Mouse (Mus musculus): ENCODE results near the gene Tacc3. TPM values are rescaled to one million over a fixed set of nuclear protein-coding genes. Genes with fewer than 3 reads are reported as not detected.

The Tacc3 gene
- polyA plus RNA-seq, 1 experiment from 2014 or later: 158 TPM

DNA sequence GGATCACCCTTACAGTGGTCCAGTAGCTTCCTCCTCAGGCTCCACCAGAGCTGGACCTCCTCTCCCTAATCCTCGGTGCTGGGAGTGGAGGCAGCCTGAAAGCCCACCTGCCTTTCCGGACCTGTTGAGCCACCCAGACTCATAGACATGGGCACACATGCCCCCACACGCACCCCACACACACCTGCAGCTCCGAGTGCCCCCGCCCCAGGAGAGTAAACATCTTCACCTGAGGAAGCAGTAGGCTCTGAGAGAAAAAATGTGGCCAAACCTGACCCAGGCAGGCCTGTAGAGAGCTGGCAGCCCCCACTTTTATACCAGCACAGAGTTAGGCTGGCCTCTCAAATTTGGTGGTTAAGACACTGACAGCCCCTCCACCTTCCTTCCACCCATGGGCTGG lies 38.5 kb downstream of the Tacc3 start:
- H3K9ac ChIP-seq: no peak overlapping the region

DNA sequence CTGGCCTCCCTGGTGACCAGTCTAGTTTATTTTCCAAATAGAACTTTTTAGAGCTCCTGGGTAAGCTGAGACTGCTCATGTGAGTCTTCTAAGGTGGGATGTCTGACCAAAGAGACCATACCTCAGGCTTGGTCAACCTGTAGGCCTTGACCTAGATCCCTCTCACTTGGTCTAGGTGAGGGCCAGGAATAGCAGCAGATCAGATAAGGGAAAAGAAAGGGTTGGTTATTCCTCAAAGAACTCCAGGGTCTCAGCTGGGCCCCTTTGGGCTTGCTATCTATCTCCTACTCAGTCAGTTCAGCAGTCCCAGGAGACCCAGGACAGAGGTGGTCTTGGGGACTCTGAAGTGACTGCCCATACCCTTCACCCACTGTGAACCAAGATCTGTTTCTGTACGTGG lies 39.6 kb downstream of the Tacc3 start:
- Histone ChIP-seq H3K4me2 (no peak overlapping the region), H3K27me3 (peaks cover 70% of the 10 kb centered on the region), H3K4me3 (replicated peaks) (no peak overlapping the region), H3K36me3 (no peaks in the 10 kb centered on the region), H3K27ac (no peak overlapping the region), H3K9me3 (replicated peaks) (no peaks in the 10 kb centered on the region), H3K4me1 (replicated peaks) (peaks cover 48% of the 10 kb centered on the region), H3K9ac (no peak overlapping the region)
- ATAC-seq (ENCODE audit: low read depth) (no peak), DNase-seq (no peak)
- 65% methylated on average over 1 of the region's 1 CpGs for WGBS (ENCODE audit: insufficient replicate concordance)

More for the DNA sequence above, 38.5 kb downstream of the Tacc3 start:
- ATAC-seq (ENCODE audit: low read depth) (no peak), DNase-seq (no peak)
- Histone ChIP-seq H3K27ac (no peak overlapping the region), H3K4me2 (no peak overlapping the region), H3K4me1 (replicated peaks) (peaks cover 50% of the 10 kb centered on the region), H3K9me3 (replicated peaks) (no peaks in the 10 kb centered on the region), H3K27me3 (peaks cover 74% of the 10 kb centered on the region), H3K4me3 (replicated peaks) (no peak overlapping the region), H3K36me3 (no peaks in the 10 kb centered on the region)
- 74% methylated on average over 5 of the region's 5 CpGs for WGBS (ENCODE audit: insufficient replicate concordance)

DNA sequence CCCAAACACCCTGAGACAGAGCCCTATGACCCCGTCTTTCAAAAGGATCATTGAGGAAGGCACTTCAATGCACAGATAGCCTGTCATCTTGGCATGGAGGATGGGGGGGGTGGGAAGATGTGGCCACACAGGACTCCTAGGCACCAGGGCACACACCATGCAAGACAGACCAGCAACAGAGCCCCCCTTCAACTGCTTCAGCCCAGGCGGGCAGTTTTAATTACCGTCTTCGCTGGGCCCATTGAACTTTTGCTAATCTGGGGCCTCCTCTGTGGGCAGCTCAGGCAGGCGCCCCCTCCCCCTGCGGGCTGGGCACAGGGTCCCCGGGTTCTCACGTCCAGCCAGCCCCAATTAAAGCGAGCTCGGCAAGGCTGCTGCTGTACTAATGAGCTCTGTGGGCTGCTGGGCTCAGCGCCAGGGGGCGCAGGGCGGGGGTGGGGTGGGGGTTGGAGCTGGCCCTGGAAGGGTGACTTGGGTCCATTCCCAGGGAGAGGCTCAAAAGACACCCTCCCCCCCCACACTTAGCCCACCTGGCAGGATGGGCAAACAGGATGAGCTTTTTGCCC lies 40.1 kb downstream of the Tacc3 start:
- no peak overlapping the region for H3K4me3 ChIP-seq (replicated peaks)
- peaks cover 44% of the 10 kb centered on the region for H3K4me1 ChIP-seq (replicated peaks)
- H3K27ac ChIP-seq: no peak overlapping the region
- ATAC-seq (ENCODE audit: low read depth) (no peak), DNase-seq (no peak)
- no peak overlapping the region for H3K9ac ChIP-seq
- 53% methylated on average over 13 of the region's 13 CpGs for WGBS (ENCODE audit: insufficient replicate concordance)
- H3K9me3 ChIP-seq (replicated peaks): no peaks in the 10 kb centered on the region
- H3K27me3 ChIP-seq: peaks cover 66% of the 10 kb centered on the region
- no peaks in the 10 kb centered on the region for H3K36me3 ChIP-seq
- no peak overlapping the region for H3K4me2 ChIP-seq

DNA sequence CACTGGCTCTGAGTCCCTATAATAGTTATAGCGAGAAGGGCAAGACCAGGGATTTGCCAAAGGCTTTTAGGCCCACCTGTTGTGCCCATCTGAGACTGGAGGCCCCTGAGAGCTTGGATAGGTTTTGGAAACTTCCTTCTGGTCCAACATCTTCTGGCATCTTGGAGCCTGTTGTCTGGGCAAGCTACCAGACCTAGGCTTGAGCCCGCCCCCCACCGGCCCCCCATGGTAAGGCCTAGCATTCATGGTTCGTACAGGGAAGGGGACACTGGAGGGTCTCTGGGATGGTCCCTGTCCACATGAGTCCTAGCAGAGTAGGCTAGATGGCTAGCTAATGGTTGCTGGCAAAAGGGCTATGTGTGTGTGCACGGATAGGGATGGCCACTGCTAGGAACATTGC lies 40.7 kb downstream of the Tacc3 start:
- no peaks in the 10 kb centered on the region for H3K9me3 ChIP-seq (replicated peaks)
- 77% methylated on average over 5 of the region's 5 CpGs for WGBS (ENCODE audit: insufficient replicate concordance)
- peaks cover 61% of the 10 kb centered on the region for H3K27me3 ChIP-seq
- H3K4me3 ChIP-seq (replicated peaks): no peak overlapping the region
- DNase-seq: no peak
- H3K27ac ChIP-seq: no peak overlapping the region
- peaks cover 44% of the 10 kb centered on the region for H3K4me1 ChIP-seq (replicated peaks)
- H3K36me3 ChIP-seq: no peaks in the 10 kb centered on the region
- H3K9ac ChIP-seq: no peak overlapping the region
- no peak overlapping the region for H3K4me2 ChIP-seq
- ATAC-seq (ENCODE audit: low read depth): no peak

DNA sequence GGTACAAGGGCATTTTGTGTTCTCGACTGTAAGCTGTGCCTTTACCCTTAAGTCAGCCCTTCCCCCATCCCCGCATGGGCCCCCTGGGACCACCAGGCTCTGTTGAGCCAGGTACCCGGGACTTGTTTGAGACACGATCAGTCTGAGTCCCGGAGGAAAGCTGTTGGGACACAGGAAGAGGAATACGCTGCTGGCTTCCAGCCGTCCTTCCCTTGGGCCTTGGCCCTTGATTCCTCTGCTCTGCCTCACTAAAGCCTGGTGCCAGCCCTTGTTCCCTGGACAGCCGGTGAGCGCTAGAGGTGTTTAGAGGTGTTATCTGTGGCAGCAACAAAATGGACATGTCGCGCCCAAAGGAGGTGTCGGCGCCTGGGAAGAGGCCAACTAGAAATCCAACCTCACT lies 42.1 kb downstream of the Tacc3 start:
- no peaks in the 10 kb centered on the region for H3K9me3 ChIP-seq (replicated peaks)
- no peak overlapping the region for H3K4me2 ChIP-seq
- no peak overlapping the region for H3K27ac ChIP-seq
- H3K27me3 ChIP-seq: peaks cover 48% of the 10 kb centered on the region
- no peaks in the 10 kb centered on the region for H3K36me3 ChIP-seq
- 38% methylated on average over 13 of the region's 13 CpGs for WGBS (ENCODE audit: insufficient replicate concordance)
- no peak overlapping the region for H3K9ac ChIP-seq
- DNase-seq (no peak), ATAC-seq (ENCODE audit: low read depth) (no peak)
- H3K4me1 ChIP-seq (replicated peaks): peaks cover 42% of the 10 kb centered on the region
- no peak overlapping the region for H3K4me3 ChIP-seq (replicated peaks)

DNA sequence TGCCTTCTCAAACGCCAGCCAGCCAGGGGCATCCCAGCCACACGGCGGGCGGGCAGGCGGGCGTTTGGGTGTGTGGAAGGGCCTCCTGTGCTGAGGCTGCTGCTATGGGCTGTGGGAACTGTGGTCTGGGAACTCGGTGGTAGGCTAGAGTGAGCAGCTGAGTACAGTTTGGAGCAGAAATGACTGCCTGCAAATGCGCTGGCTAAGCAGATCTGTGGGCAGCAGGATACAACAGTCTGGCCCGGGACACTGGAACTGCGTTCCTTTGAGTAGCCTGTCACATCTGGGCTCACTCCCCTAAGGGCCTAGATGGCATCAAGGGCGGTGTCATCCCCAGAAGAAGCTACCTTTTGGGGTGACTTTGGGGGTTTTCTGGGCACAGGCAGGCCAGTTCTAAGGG lies 43.9 kb downstream of the Tacc3 start:
- no peak for DNase-seq
- WGBS (ENCODE audit: insufficient replicate concordance): 75% methylated on average over 11 of the region's 11 CpGs
- H3K36me3 ChIP-seq: no peaks in the 10 kb centered on the region
- no peak overlapping the region for H3K27ac ChIP-seq
- H3K9me3 ChIP-seq (replicated peaks): no peaks in the 10 kb centered on the region
- H3K4me2 ChIP-seq: no peak overlapping the region
- H3K27me3 ChIP-seq: peaks cover 30% of the 10 kb centered on the region
- ATAC-seq (ENCODE audit: low read depth): no peak
- no peak overlapping the region for H3K9ac ChIP-seq
- H3K4me3 ChIP-seq (replicated peaks): no peak overlapping the region
- H3K4me1 ChIP-seq (replicated peaks): peaks cover 46% of the 10 kb centered on the region

DNA sequence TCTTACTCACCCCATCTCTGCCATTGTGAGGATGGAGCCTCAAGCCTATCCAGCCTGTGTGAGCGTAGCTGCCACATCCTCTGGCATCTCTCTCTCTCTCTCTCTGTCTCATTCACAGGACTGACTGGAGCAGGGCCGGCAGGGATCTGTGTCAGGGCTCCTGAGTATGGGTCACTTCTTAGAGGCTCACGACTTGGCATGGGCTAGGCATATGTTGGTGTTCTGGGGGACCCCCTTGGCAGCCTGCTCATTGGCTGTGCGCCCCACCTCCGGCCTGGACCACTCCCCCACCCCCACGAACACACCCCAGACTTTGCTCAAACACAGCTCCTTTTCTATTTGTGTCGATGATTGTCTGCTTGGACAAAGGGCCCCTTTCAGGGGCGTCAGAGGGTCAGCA lies 46.1 kb downstream of the Tacc3 start:
- H3K36me3 ChIP-seq: no peaks in the 10 kb centered on the region
- H3K4me1 ChIP-seq (replicated peaks): peaks cover 37% of the 10 kb centered on the region
- no peak for DNase-seq
- H3K9ac ChIP-seq: no peak overlapping the region
- H3K27ac ChIP-seq: no peak overlapping the region
- no peak overlapping the region for H3K4me2 ChIP-seq
- ATAC-seq (ENCODE audit: low read depth): no peak
- H3K27me3 ChIP-seq: peaks cover 15% of the 10 kb centered on the region
- no peak overlapping the region for H3K4me3 ChIP-seq (replicated peaks)
- no peaks in the 10 kb centered on the region for H3K9me3 ChIP-seq (replicated peaks)
- 59% methylated on average over 8 of the region's 8 CpGs for WGBS (ENCODE audit: insufficient replicate concordance)

DNA sequence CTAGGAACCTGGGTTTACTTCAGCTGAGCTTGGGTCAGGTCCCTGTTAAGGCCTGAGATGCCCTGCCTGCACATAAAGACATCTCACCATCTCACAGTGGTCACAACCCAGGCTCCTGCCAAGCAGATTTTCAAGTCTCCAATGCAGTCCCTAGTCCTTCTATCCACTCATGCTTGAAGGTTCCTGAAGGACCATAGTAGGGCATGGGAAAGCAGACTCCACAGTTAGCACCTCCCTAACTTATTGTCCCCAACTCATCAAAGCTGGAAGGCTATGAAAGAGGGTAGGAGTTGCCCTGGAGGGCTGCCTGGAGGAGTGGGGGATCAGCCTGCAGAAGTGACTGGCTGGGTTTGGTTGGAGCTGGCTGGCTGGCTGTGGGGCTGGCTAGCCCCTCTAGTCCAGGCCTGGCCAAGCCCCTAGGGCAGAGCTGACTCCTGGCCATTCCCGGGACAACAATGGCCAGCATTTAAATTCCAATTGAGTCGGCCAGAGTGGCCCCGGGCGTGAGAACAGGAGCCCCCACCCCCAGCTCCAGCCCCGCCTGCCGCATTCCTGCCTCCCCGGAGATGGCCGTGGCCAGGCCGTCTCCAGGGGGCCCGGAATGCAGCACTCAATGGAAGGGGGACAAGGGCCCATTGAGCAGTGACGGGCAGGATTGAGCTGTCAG lies 47.1 kb downstream of the Tacc3 start:
- Histone ChIP-seq H3K4me1 (replicated peaks) (peaks cover 31% of the 10 kb centered on the region), H3K4me2 (no peak overlapping the region), H3K9ac (0 out of 2 replicates have a peak overlapping the region, but pooled peaks have one; percentile 10), H3K4me3 (replicated peaks) (no peak overlapping the region), H3K36me3 (no peaks in the 10 kb centered on the region), H3K9me3 (replicated peaks) (no peaks in the 10 kb centered on the region), H3K27me3 (peaks cover 6% of the 10 kb centered on the region), H3K27ac (no peak overlapping the region)
- ATAC-seq (ENCODE audit: low read depth) (no peak), DNase-seq (no peak)
- 55% methylated on average over 11 of the region's 11 CpGs for WGBS (ENCODE audit: insufficient replicate concordance)

DNA sequence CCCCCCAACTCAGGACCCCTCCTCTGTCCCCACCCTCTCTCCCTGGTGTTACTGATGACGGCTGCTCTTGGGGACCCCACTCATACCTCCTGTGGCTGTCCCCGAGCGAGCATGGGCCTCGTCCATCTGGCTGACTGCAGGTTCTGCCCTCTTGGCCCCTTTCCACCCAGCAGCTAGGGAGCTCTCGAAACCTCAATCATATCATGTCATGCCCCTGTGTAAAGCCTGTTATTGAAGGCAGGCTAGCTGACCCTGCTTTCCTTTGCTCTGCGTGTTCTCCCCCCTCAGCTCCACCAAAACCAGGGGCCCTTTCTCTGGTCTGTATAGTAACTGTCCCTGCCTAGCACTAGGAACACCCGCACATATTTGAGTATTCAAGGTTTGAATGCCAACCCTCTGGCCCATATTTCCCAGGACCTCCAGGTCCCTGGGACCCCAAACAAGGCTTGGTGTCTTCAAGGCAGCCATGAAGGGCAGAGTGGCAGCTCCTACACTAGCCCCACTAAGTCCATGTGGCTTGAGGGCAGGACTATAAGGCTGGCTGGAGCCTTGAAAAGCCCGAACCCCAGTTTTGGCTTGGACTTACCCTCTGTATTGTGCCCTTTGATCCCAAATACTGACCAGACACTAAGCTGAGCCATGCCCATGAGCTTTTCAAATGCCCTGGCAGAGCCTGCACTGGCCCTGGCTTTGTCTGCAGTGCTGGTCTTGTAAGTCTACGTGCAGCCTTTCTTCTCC lies 47.9 kb downstream of the Tacc3 start:
- no peak overlapping the region for H3K4me2 ChIP-seq
- peaks cover 24% of the 10 kb centered on the region for H3K4me1 ChIP-seq (replicated peaks)
- DNase-seq: no peak
- WGBS (ENCODE audit: insufficient replicate concordance): 47% methylated on average over 9 of the region's 9 CpGs
- H3K36me3 ChIP-seq: no peaks in the 10 kb centered on the region
- no peak overlapping the region for H3K4me3 ChIP-seq (replicated peaks)
- H3K27me3 ChIP-seq: 0 out of 2 replicates have a peak, but pooled peaks cover 4% of the 10 kb centered on the region
- no peak for ATAC-seq (ENCODE audit: low read depth)
- 0 out of 2 replicates have a peak overlapping the region, but pooled peaks have one; percentile 10 for H3K9ac ChIP-seq
- H3K27ac ChIP-seq: no peak overlapping the region
- H3K9me3 ChIP-seq (replicated peaks): no peaks in the 10 kb centered on the region

DNA sequence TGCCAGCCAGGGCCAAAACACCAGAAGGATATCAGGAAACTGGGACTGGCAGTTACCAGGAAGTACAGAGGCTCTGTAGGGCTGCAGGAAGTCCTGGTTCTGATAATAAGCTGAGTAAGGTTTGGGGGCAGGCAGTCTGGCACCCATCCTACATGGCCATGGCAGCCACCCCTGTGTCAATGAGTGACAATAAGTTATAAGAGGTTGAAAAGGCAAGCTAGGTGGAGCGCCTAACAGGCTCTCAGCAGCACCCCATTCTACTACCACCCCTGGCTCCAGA lies 48.4 kb downstream of the Tacc3 start:
- ATAC-seq (ENCODE audit: low read depth) (peak; percentile 33; the same call in 1 of the 2 replicates), DNase-seq (no peak)
- Histone ChIP-seq H3K9ac (no peak overlapping the region), H3K36me3 (no peaks in the 10 kb centered on the region), H3K27me3 (0 out of 2 replicates have a peak, but pooled peaks cover 4% of the 10 kb centered on the region), H3K27ac (no peak overlapping the region), H3K4me2 (no peak overlapping the region), H3K9me3 (replicated peaks) (no peaks in the 10 kb centered on the region), H3K4me1 (replicated peaks) (peaks cover 23% of the 10 kb centered on the region), H3K4me3 (replicated peaks) (no peak overlapping the region)
- 52% methylated on average over 1 of the region's 1 CpGs for WGBS (ENCODE audit: insufficient replicate concordance)

DNA sequence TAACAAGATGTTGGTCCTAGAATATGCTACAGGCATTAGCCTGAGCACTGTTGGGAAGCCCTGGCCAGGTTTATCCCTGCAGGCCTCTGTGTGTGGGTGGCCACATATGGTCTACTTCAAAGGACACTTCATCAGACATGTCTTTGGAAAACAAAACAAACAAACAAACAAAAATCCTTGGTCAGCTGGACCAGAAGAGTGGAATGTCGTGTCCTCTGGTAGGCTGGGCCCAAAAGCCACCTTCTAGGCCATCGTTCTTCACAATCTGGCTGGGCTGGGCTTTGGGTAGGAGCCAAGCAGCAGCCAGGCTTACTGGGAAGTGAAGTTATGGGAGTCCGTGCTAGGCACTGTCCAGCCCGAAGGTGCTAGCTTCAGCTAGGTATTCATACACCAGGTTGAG lies 49.2 kb downstream of the Tacc3 start:
- DNase-seq (no peak), ATAC-seq (ENCODE audit: low read depth) (no peak)
- Histone ChIP-seq H3K4me1 (replicated peaks) (peaks cover 23% of the 10 kb centered on the region), H3K27me3 (no peaks in the 10 kb centered on the region), H3K4me2 (no peak overlapping the region), H3K9ac (no peak overlapping the region), H3K9me3 (replicated peaks) (no peaks in the 10 kb centered on the region), H3K36me3 (no peaks in the 10 kb centered on the region), H3K4me3 (replicated peaks) (no peak overlapping the region), H3K27ac (no peak overlapping the region)
- 62% methylated on average over 4 of the region's 4 CpGs for WGBS (ENCODE audit: insufficient replicate concordance)
